Mouse (Mus musculus) intestine, postnatal 0 days (tissue): ENCODE measurements around the gene Slfn5. TPM values are rescaled to one million over a fixed set of nuclear protein-coding genes. Genes with fewer than 3 reads are reported as not detected.

Experiments
- ATAC-seq: fragments of 200-750 bp; cut with Nextera tagmentation; 2 replicates; pipeline ENCODE4 v1.8.0; 2017; ENCODE audit warnings: mild to moderate bottlenecking, moderate TSS enrichment, moderate library complexity
- H3K27ac ChIP-seq: fragments of 300-500 bp; sonication (generic); 2 replicates; pipeline ENCODE4 v1.5.1; 2014; ENCODE audit warnings: mild to moderate bottlenecking, low read depth, low read length, moderate library complexity
- H3K27me3 ChIP-seq: fragments of 300-500 bp; sonication (generic); replicated peaks from 2 replicates; pipeline ENCODE4 v1.6.1; 2014; ENCODE audit warnings: low read length, mixed read lengths; ENCODE audit not compliant: control insufficient read depth, insufficient read depth
- H3K36me3 ChIP-seq: fragments of 300-500 bp; sonication (generic); 2 replicates; pipeline ENCODE4 v1.6.1; 2014; ENCODE audit warnings: mild to moderate bottlenecking, moderate library complexity; ENCODE audit not compliant: control insufficient read depth, insufficient read depth
- H3K4me1 ChIP-seq: fragments of 300-500 bp; sonication (generic); replicated peaks from 2 replicates; pipeline ENCODE4 v1.6.1; 2014; ENCODE audit warnings: antibody characterized with exemption, low read length, mixed read lengths; ENCODE audit not compliant: control insufficient read depth, insufficient read depth
- H3K4me2 ChIP-seq: fragments of 300-500 bp; sonication (generic); replicated peaks from 2 replicates; pipeline ENCODE4 v1.6.1; 2014; ENCODE audit warnings: low read depth, mild to moderate bottlenecking, moderate library complexity
- H3K4me3 ChIP-seq: fragments of 300-500 bp; sonication (generic); 2 replicates; pipeline ENCODE4 v1.5.1; 2014; ENCODE audit warnings: low read depth, low read length
- H3K9ac ChIP-seq: fragments of 300-500 bp; sonication (generic); 2 replicates; pipeline ENCODE4 v1.6.1; 2014; ENCODE audit warnings: mild to moderate bottlenecking, low read depth, low read length
- H3K9me3 ChIP-seq: fragments of 300-500 bp; sonication (generic); 2 replicates; pipeline ENCODE4 v1.6.1; 2016; ENCODE audit warnings: mixed run types; ENCODE audit not compliant: control insufficient read depth
- CTCF ChIP-seq: sonication (generic); IDR thresholded peaks from 2 replicates; pipeline ENCODE4 v1.5.1; 2016; ENCODE audit warnings: low read depth, mild to moderate bottlenecking, control low read depth, antibody characterized with exemption, moderate library complexity
- WGBS: fragments of 180-500 bp; shearing (Covaris S2); extraction: QIAGEN DNeasy Blood & Tissue Kit; methylation state at CpG from one replicate; pipeline ENCODE4 v1.1.7; 2014; 5-methylcytosine and 5-hydroxymethylcytosine counted together
- polyA plus RNA-seq: library from polyadenylated mRNA; unstranded; fragments of >200 nt; fragmentation: Nextera tagmentation; extraction: Ambion mirVana; gene quantifications from 2 replicates; pipeline ENCODE4 v1.2.1, GENCODE M21; 2015

The Slfn5 gene
- polyA plus RNA-seq, 1 experiment from 2014 or later = 3.7 TPM

GRCm38 (mm10) chr11:82954631-82955030 is 3.5 kb downstream of the Slfn5 start:
- WGBS = 62% methylated on average over 6 of the region's 6 CpGs
- H3K4me3 ChIP-seq = no peak overlapping the region

GRCm38 (mm10) chr11:82956925-82957324 is 5.8 kb downstream of the Slfn5 start:
- H3K27ac ChIP-seq = no peak overlapping the region
- H3K4me3 ChIP-seq = no peak overlapping the region
- ATAC-seq = no peak
- 50% methylated on average over 10 of the region's 10 CpGs for WGBS
- peaks cover 19% of the 10 kb centered on the region for H3K27me3 ChIP-seq
- no peak for TF ChIP-seq CTCF
- H3K9me3 ChIP-seq = no peaks in the 10 kb centered on the region
- no peaks in the 10 kb centered on the region for H3K36me3 ChIP-seq
- no peak overlapping the region for H3K4me2 ChIP-seq
- H3K9ac ChIP-seq = no peak overlapping the region
- H3K4me1 ChIP-seq = no peaks in the 10 kb centered on the region

More at GRCm38 (mm10) chr11:82954631-82955030, 3.5 kb downstream of the Slfn5 start:
- Histone ChIP-seq H3K36me3 (no peaks in the 10 kb centered on the region), H3K9ac (no peak overlapping the region), H3K27ac (no peak overlapping the region), H3K4me1 (no peaks in the 10 kb centered on the region), H3K4me2 (no peak overlapping the region), H3K27me3 (peaks cover 33% of the 10 kb centered on the region), H3K9me3 (no peaks in the 10 kb centered on the region)
- ATAC-seq = no peak
- no peak for TF ChIP-seq CTCF

- Histone ChIP-seq H3K9ac (no peak overlapping the region), H3K27ac (no peak overlapping the region), H3K9me3 (no peaks in the 10 kb centered on the region), H3K4me2 (no peak overlapping the region), H3K4me3 (no peak overlapping the region), H3K4me1 (no peaks in the 10 kb centered on the region), H3K36me3 (no peaks in the 10 kb centered on the region), H3K27me3 (no peaks in the 10 kb centered on the region)
- TF ChIP-seq CTCF = peak; percentile 84
- no peak for ATAC-seq
- 15% methylated on average over 4 of the region's 4 CpGs for WGBS
Observed at GRCm38 (mm10) chr11:82959613-82960012, 8.5 kb downstream of the Slfn5 start.

GRCm38 (mm10) chr11:82961743-82962142 is 10.6 kb downstream of the Slfn5 start:
- no peaks in the 10 kb centered on the region for H3K4me1 ChIP-seq
- no peaks in the 10 kb centered on the region for H3K36me3 ChIP-seq
- H3K4me2 ChIP-seq = no peak overlapping the region
- TF ChIP-seq CTCF = no peak
- no peaks in the 10 kb centered on the region for H3K27me3 ChIP-seq
- 66% methylated on average over 2 of the region's 2 CpGs for WGBS
- H3K9me3 ChIP-seq = no peaks in the 10 kb centered on the region
- no peak overlapping the region for H3K4me3 ChIP-seq
- ATAC-seq = no peak
- no peak overlapping the region for H3K27ac ChIP-seq
- no peak overlapping the region for H3K9ac ChIP-seq

DNA sequence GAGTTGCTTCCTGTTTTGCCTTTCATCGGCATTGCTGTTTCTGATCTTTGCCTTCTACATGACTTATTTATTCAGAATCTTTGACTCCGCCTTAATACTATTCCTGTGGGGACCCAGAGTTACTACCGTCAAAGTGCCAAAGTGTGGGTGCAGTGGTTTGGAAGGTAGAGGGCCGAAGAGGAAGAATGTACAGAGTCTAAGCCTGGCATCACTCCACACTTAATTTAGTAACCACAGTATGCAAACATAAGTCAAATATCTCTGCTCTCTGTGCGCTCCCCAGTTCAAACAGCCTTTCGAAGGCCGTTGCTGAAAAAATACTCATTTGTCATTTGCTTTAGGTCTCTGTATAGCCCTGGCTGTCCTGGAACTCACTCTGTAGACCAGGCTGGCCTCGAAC is 11.1 kb downstream of the Slfn5 start:
- Histone ChIP-seq H3K4me1 (no peaks in the 10 kb centered on the region), H3K9me3 (no peaks in the 10 kb centered on the region), H3K27me3 (no peaks in the 10 kb centered on the region), H3K4me3 (no peak overlapping the region), H3K36me3 (no peaks in the 10 kb centered on the region), H3K9ac (no peak overlapping the region), H3K27ac (no peak overlapping the region), H3K4me2 (no peak overlapping the region)
- no peak for ATAC-seq
- TF ChIP-seq CTCF = no peak
- 82% methylated on average over 8 of the region's 8 CpGs for WGBS

DNA sequence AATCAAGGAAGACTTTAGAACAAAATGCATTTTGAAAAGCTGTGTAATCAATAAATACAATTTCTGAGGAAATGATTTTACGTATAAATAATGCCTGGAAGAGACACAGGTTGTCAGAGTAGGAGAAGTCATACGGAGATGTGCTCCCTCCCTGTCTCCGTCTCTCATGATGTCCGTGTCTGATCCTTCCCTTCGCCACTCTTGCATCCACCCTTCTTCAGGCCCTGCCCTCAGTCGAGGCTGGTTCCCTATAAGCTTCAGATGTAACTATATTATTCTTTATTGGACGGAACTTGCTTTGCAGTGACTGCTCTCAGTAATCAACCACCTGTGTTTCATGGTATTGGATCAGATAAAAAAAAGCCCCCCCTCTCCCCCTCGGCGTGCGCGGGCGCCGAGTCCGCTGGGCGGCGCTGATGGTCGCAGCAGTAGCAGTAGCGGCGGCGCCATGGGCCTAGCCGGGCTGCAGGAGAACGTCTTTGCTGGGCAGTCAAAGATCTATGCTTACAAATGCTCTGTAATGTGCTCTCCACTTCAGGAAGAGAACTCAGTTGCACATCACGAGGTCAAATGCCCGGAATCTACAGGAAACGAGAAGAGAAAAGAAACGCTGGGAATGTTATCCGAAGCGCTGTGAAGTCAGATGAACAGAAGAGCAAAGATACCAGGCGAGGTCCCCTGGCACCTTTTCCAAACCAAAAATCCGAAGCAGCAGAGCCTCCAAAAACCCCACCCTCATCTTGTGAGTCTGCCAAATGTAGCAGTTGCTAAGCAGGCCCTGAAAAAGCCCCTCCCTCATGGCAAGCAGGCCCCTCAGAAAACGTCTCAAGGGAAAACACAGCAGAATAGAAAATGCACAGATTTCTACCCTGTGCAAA is 19.8 kb downstream of the Slfn5 start:
- no peak for ATAC-seq
- Histone ChIP-seq H3K36me3 (no peaks in the 10 kb centered on the region), H3K9me3 (no peaks in the 10 kb centered on the region), H3K27me3 (no peaks in the 10 kb centered on the region), H3K9ac (no peak overlapping the region), H3K27ac (no peak overlapping the region), H3K4me2 (peak overlapping the region; percentile 54), H3K4me1 (no peaks in the 10 kb centered on the region), H3K4me3 (peak overlapping the region; percentile 7; the same call in 1 of the 2 replicates)
- WGBS = 13% methylated on average over 31 of the region's 31 CpGs
- TF ChIP-seq CTCF = peak; percentile 73
